Mouse (Mus musculus) cerebellum, adult 11-12 months (tissue): ENCODE measurements around the gene Apol7e.
"Not testable (repeated sequence)": the region's sequence is repeated elsewhere in the genome, so short reads cannot be mapped to it uniquely, and the experiment has no call there.

Experiments
- DNase-seq: peaks from one replicate; pipeline ENCODE4 v3.0.0; 2022

The Apol7e gene

DNA sequence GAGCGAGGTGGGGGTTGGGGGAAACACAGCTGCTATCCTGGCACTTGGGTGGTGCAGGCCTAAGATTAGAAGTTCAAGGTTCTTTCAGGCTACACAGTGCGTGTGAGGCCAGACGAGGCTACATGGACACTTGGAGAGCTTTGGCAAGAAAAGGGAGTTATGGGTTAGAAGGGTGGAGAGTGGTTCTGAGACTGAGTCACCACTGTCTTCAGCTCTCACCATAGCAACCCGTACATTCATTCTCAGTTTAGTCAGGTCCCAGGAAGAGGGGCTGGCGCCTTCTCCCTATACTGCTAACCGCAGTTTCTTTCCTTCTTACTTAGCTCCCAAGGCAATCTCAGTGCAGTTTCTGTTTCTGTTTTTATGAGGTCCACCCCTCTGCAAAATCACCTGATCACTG lies 42.9 kb downstream of the Apol7e start:
- DNase-seq, result not testable (repeated sequence)

- no peak for DNase-seq
Measured at GRCm38 (mm10) chr15:77744632-77745031, 46.0 kb downstream of the Apol7e start.

DNA sequence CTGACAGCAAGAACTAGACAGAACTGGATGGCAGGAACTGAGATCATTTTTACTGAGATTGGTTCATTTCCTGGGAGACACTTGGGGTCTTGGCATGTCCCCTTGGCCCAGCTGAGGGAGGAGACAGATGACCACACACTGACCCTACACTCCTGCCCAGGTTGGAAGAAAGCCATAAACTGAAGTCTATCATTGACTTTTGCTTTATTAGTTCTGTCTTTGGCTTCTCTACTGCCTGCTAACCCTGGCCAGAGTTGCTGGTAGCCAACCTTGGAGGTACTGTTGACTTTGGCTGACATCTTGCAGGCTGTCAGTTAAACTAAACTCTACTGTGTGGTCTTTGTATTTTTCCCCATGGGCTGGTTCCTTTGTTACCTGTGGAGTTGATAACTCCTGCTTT lies 46.4 kb downstream of the Apol7e start:
- DNase-seq, result no peak

GRCm38 (mm10) chr15:77746326-77746725 lies 47.7 kb downstream of the Apol7e start:
- no peak for DNase-seq

DNA sequence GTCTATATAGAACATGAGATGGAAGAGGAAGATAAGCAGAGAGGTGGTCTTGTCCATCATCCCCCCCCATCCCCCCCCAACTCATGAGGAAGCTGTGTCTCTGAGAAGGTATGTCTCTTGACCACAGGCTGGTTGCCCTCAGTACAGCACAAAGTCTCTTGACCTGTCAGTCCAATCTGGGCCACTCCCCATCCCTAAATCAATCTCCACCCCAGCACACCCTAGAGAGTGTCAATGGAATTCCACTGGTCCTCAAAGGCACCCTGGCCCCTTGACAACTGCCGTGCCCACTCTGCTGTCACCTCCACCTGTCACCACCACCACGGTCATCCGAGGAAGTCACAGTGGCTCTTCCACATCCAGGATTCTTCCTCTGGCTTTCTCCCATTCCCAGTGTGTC lies 49.8 kb downstream of the Apol7e start:
- no peak for DNase-seq

- DNase-seq, result peak; percentile 81
Measured at GRCm38 (mm10) chr15:77749717-77750116, 51.1 kb downstream of the Apol7e start.

DNA sequence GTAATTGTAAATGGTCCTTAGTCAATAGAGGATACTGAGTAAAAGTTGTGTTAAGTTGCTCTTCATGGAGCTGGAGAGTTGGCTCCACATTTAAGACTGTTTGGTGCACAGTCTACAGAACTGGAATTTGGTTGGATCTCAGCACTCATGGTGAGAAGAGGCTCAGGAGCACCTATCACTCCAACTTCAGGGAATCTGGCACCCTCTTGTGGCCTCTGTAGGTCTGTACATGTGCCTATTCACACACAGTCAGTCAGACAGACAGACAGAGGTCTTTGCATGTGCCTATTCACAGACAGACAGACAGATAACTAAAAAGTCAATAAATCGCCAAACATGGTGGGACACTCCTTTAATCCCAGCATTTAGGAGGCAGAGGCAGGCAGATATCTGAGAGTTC lies 51.8 kb downstream of the Apol7e start:
- no peak for DNase-seq

- no peak for DNase-seq
Measured at GRCm38 (mm10) chr15:77752443-77752842, 53.8 kb downstream of the Apol7e start.

GRCm38 (mm10) chr15:77755132-77755531 lies 56.5 kb downstream of the Apol7e start:
- no peak for DNase-seq

DNA sequence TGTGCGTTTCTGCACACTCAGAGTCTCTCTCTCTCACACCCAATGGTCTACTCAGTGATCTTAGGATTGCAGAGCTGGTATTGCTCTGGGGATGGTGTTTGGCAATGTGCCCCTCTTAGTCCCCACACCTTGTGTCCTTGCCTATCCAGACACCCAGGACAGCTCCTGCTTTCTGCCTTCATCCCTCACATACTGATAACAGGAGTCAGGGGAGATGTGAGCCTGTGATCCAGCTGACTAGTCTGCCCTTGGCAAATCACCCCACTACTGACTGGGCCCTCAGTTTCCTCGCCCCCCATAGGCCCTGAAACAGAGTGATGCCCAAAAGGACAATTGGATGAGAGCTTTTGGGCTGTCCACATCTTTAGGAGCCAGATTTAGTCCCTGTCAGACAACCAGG lies 57.4 kb downstream of the Apol7e start:
- DNase-seq, result no peak

DNA sequence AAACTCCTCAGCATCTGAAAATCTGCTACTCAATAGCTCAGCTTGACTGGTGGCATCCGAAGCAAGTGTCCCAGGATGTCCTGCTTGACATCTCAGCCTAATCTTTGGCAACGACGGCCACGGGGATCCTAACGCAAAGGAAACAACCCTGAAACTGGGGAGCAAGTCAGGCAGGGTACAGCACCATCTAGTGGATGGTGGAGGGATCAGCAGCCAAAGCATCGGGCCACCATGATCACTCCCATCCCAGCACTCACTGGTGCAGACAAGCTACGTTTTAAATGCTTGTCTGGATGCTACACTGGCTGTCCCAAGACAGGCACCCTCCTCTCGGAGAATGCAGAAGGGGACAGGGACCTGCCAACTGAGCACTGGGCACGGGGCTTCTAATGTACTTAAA lies 58.2 kb downstream of the Apol7e start, which contains the start of gene Apol8:
TSS of gene Apol8 (minus strand) at position 156 of the 400 bp plus-strand sequence.
- peak; percentile 63 for DNase-seq

DNA sequence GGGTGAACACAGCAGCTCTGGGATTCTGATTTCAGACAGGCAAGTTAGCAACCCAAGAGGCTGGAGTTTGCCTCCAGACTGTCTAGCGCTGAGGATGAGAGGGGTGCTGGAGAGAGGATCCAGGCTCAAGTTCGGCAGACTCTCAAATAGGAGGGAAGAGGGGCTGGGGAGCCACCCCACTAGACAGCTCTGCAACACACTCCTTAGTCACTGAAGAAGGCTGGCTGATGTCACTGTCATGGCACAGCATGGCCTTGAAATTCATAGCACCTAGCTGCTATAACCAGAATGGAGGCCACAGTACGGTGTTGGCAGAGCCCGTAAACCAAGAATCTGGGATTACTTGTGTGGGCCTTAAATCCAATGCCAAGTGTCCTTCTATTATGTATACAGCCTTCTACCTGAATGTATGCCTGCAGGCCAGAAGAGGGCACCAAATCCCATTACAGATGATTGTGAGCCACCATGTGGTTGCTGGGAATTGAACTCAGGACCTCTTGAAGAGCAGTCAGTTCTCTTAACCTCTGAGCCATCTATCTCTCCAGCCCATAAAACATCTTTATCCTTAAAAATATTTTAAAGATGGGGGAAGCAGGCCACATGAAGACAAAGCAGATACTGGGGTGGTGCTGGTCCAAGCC lies 59.0 kb downstream of the Apol7e start:
- no peak for DNase-seq

DNA sequence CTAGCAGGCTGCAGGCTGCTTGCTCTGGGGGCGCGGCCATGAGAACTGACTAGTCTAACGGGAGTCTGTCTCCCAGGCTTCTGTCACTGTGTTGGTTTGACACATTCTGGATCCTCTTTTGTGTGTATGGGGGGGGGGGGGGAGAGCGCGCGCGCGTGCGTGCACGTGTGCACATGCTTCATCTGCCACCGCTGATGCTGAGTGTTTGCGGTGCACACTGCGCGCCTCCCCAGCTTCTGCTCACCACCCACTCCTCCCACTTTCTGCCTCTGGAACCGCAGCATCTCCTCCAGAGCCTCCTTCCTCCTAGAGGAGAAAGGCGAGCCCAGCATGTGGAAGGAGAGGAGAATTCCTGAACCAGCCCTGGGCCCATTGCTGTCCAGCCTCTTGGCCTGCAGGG lies 61.4 kb downstream of the Apol7e start:
- DNase-seq, result no peak

DNA sequence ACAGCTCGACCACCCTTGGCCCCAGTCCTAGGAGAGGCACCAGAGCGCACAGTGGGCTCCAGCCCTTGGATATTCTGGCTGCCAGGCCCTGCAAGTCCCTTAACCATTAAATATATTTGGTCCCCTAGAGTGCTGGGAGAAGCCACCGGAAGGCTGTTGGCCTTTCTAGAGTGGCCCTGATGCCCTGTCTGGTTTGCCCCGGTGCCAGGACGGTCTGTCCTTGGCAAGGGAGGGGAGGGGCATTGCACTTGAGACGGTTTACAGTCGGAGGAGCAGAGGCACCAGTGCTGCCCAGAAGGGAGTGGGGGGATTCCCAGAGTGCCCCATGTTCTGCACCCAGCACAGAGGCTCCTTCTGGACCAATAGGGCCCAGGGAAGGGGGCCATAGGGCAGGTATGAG lies 62.4 kb downstream of the Apol7e start:
- DNase-seq, result peak; percentile 19

GRCm38 (mm10) chr15:77761561-77762380 lies 63.1 kb downstream of the Apol7e start:
- peak; percentile 59 for DNase-seq

- DNase-seq, result no peak
Measured at GRCm38 (mm10) chr15:77763050-77763449, 64.4 kb downstream of the Apol7e start.

GRCm38 (mm10) chr15:77763702-77764101 lies 65.0 kb downstream of the Apol7e start:
- no peak for DNase-seq

DNA sequence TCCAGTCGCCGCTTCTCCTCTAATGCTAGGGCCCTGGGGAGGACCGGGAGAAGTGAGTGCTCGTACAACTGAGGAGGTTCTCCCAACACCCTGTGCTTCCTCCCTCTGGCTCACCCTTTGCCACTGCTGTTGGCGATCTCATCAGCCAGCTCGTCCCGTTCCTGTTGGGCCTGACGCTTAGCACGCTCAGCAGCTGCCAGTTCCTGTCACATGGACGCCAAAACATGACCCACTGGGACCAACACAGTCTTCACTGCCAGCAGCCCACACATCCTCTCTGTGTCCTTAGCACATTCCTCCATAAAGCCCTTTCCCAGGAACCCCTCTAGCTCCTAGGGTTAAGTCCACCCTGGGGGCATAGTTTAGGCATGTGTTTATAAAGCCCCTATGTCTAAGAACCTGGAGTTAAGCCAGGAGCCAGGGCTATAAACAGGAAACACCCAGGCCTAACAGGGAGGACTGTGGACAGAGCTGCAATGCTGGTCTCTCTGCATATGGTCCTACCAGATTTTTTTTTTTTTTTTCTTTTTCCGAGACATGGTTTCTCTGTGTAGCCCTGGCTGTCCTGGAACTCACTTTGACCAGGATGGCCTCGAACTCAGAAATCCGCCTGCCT lies 65.8 kb downstream of the Apol7e start:
- DNase-seq, result no peak

GRCm38 (mm10) chr15:77765484-77766093 lies 66.9 kb downstream of the Apol7e start:
- no peak for DNase-seq

DNA sequence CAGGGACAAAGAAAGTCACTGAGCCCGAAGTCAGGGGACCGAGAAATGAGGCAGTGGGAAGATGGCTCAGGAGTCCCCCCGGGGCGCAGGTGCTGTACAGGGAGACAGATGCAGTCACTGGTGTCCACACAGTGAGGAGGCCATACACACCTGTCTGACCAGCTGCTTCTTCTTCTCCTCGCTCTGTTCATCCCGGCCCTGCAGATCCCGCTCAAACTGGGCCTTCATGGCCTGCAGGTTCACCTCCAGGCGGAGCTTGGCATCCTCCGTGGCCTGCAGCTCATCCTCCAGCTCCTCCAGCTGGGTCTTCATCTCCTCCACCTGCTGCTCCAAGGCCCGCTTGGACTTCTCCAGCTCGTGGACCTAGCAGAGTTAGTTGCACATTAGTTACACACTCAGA lies 68.3 kb downstream of the Apol7e start:
- DNase-seq, result no peak
